Mouse (Mus musculus) olfactory bulb, adult 2 months (tissue): ENCODE results near the gene Ubl4a. TPM values are rescaled to one million over a fixed set of nuclear protein-coding genes. Genes with fewer than 3 reads are reported as not detected.
"Not testable (repeated sequence)": the region's sequence is repeated elsewhere in the genome, so short reads cannot be mapped to it uniquely, and the experiment has no call there.

Experiments
- H3K27ac ChIP-seq: fragments of 200-500 bp; 2 replicates; pipeline ENCODE4 v1.5.1; 2012; ENCODE audit warnings: low read depth, low read length; ENCODE audit not compliant: insufficient read depth
- H3K4me1 ChIP-seq: fragments of 200-500 bp; 2 replicates; pipeline ENCODE4 v1.6.1; 2012; ENCODE audit warnings: low read length; ENCODE audit not compliant: control insufficient read depth, insufficient read depth
- H3K4me3 ChIP-seq: fragments of 200-500 bp; 2 replicates; pipeline ENCODE4 v1.5.1; 2012; ENCODE audit warnings: mild to moderate bottlenecking, low read depth, low read length, moderate library complexity; ENCODE audit not compliant: insufficient read depth
- CTCF ChIP-seq: fragments of 200-500 bp; IDR thresholded peaks from 2 replicates; pipeline ENCODE4 v1.5.1; 2012; ENCODE audit warnings: low read depth, mild to moderate bottlenecking, low read length, moderate library complexity; ENCODE audit not compliant: insufficient read depth
- POLR2A ChIP-seq: fragments of 200-500 bp; IDR thresholded peaks from 2 replicates; pipeline ENCODE4 v1.6.1; 2012; ENCODE audit warnings: mild to moderate bottlenecking, low read depth, low read length, moderate library complexity; ENCODE audit not compliant: insufficient read depth
- WGBS: fragments of 180-500 bp; shearing (Covaris S2); methylation state at CpG from one replicate; pipeline ENCODE4 v1.1.7; 2018; 5-methylcytosine and 5-hydroxymethylcytosine counted together
- polyA plus RNA-seq: library from polyadenylated mRNA; stranded (reverse); fragments of >200 nt; gene quantifications from 2 replicates; pipeline ENCODE4 v1.2.4, GENCODE M21; 2012; ENCODE audit warnings: low replicate concordance; ENCODE audit not compliant: missing spikeins, insufficient read depth, insufficient read length

Ubl4a gene
- polyA plus RNA-seq, 1 experiment: not detected

GRCm38 (mm10) chrX:74367512-74367911 is 5.5 kb downstream of the Ubl4a start:
- 46% methylated on average over 10 of the region's 10 CpGs for WGBS
- peak overlapping the region; percentile 69; the same call in 1 of the 2 replicates for H3K27ac ChIP-seq
- TF ChIP-seq POLR2A: no peak
- no peak for TF ChIP-seq CTCF

GRCm38 (mm10) chrX:74359171-74359570 is 13.8 kb downstream of the Ubl4a start:
- Histone ChIP-seq H3K27ac (no peak overlapping the region), H3K4me1 (no peaks in the 10 kb centered on the region), H3K4me3 (no peak overlapping the region)
- no peak for TF ChIP-seq POLR2A
- TF ChIP-seq CTCF: no peak
- WGBS: 52% methylated on average over 11 of the region's 11 CpGs

More at GRCm38 (mm10) chrX:74367512-74367911, 5.5 kb downstream of the Ubl4a start:
- Histone ChIP-seq H3K4me3 (peak overlapping the region; percentile 78), H3K4me1 (no peaks in the 10 kb centered on the region)

- not testable (repeated sequence) for H3K4me3 ChIP-seq, H3K27ac ChIP-seq, H3K4me1 ChIP-seq
- 90% methylated on average over 3 of the region's 3 CpGs for WGBS
Observed at GRCm38 (mm10) chrX:74357069-74357468, 15.9 kb downstream of the Ubl4a start.

GRCm38 (mm10) chrX:74353467-74353770 is 19.6 kb downstream of the Ubl4a start, which contains the start of gene Lage3:
TSS of gene Lage3 (minus strand) at chrX:74353618.
- 24% methylated on average over 16 of the region's 22 CpGs for WGBS
- Histone ChIP-seq H3K4me3 (peak within 1 kb of the TSS; percentile 58), H3K4me1 (no peaks in the 10 kb centered on the region), H3K27ac (peak within 1 kb of the TSS; percentile 73)
- TF ChIP-seq CTCF (no peak), POLR2A (peak; percentile 41; the same call in 1 of the 2 replicates)

- WGBS: 23% methylated on average over 13 of the region's 13 CpGs
- Histone ChIP-seq H3K4me1 (no peaks in the 10 kb centered on the region), H3K27ac (peak overlapping the region; percentile 73), H3K4me3 (peak overlapping the region; percentile 58)
- TF ChIP-seq CTCF (no peak), POLR2A (no peak)
Observed at GRCm38 (mm10) chrX:74352645-74353466, 20.2 kb downstream of the Ubl4a start.

- H3K4me3 ChIP-seq: peak overlapping the region; percentile 59; the same call in 1 of the 2 replicates
- peaks cover 22% of the 10 kb centered on the region for H3K4me1 ChIP-seq
- WGBS: 37% methylated on average over 2 of the region's 2 CpGs
- TF ChIP-seq POLR2A: no peak
- no peak for TF ChIP-seq CTCF
- no peak overlapping the region for H3K27ac ChIP-seq
Observed at GRCm38 (mm10) chrX:74330166-74330930, 42.7 kb downstream of the Ubl4a start.

GRCm38 (mm10) chrX:74329215-74329671 is 43.8 kb downstream of the Ubl4a start:
- Histone ChIP-seq H3K4me3 (peak overlapping the region; percentile 59), H3K4me1 (peaks cover 22% of the 10 kb centered on the region), H3K27ac (0 out of 2 replicates have a peak overlapping the region, but pooled peaks have one; percentile 10)
- WGBS: 27% methylated on average over 10 of the region's 10 CpGs
- no peak for TF ChIP-seq CTCF
- no peak for TF ChIP-seq POLR2A

- 8% methylated on average over 28 of the region's 30 CpGs for WGBS
- H3K4me3 ChIP-seq: peak within 1 kb of the TSS; percentile 59
- TF ChIP-seq POLR2A (peak; percentile 57), CTCF (no peak)
- 0 out of 2 replicates have a peak within 1 kb of the TSS, but pooled peaks have one; percentile 10 for H3K27ac ChIP-seq
- peaks cover 22% of the 10 kb centered on the region for H3K4me1 ChIP-seq
Observed at GRCm38 (mm10) chrX:74328725-74329161, 44.3 kb downstream of the Ubl4a start, which contains the start of gene Plxna3. TSS of gene Plxna3 (plus strand) at chrX:74329066.

Other genes starting within 250 kb of the Ubl4a start
- not detected in 2 replicates for gene Opn1mw, start 245.8 kb downstream of the Ubl4a start, polyA plus RNA-seq
- not detected in 2 replicates for gene Mecp2, start 237.9 kb downstream of the Ubl4a start, polyA plus RNA-seq
- gene Tex28, start 205.4 kb downstream of the Ubl4a start, polyA plus RNA-seq: not detected in 2 replicates
- gene Tktl1, start 196.0 kb downstream of the Ubl4a start, polyA plus RNA-seq: not detected in 2 replicates
- gene Flna, start 123.4 kb downstream of the Ubl4a start, polyA plus RNA-seq: 372 TPM in 1 of 2 replicates, not detected in the other
- gene Emd, start 118.5 kb downstream of the Ubl4a start, polyA plus RNA-seq: not detected in 2 replicates
- not detected in 2 replicates for gene Rpl10, start 102.4 kb downstream of the Ubl4a start, polyA plus RNA-seq
- gene Taz, start 91.3 kb downstream of the Ubl4a start, polyA plus RNA-seq: not detected in 2 replicates
- not detected in 2 replicates for gene Dnase1l1, start 90.9 kb downstream of the Ubl4a start, polyA plus RNA-seq
- 501 and 1,287 TPM in 2 replicates for gene Atp6ap1, start 76.1 kb downstream of the Ubl4a start, polyA plus RNA-seq
- 513 and 810 TPM in 2 replicates for gene Gdi1, start 68.2 kb downstream of the Ubl4a start, polyA plus RNA-seq
- 224 TPM in 1 of 2 replicates, not detected in the other for gene Fam50a, start 60.2 kb downstream of the Ubl4a start, polyA plus RNA-seq
- not detected in 2 replicates for gene Plxna3, start 44.2 kb downstream of the Ubl4a start, polyA plus RNA-seq
- not detected in 2 replicates for gene Lage3, start 19.6 kb downstream of the Ubl4a start, polyA plus RNA-seq
- not detected in 2 replicates for gene Slc10a3, start 131 bp upstream of the Ubl4a start, polyA plus RNA-seq
- gene Fam3a, start 20.1 kb upstream of the Ubl4a start, polyA plus RNA-seq: not detected in 2 replicates
- gene Ikbkg, start 20.1 kb upstream of the Ubl4a start, polyA plus RNA-seq: not detected in 2 replicates
- not detected in 2 replicates for gene G6pdx, start 56.0 kb upstream of the Ubl4a start, polyA plus RNA-seq
- not detected in 2 replicates for gene Gm6880, start 108.2 kb upstream of the Ubl4a start, polyA plus RNA-seq
- gene Olfr1326-ps1, start 201.7 kb upstream of the Ubl4a start, polyA plus RNA-seq: not detected in 2 replicates
- gene Olfr1325, start 219.5 kb upstream of the Ubl4a start, polyA plus RNA-seq: not detected in 2 replicates